Mouse (Mus musculus): Measurements from ENCODE around the gene Knstrn.

Knstrn gene

DNA sequence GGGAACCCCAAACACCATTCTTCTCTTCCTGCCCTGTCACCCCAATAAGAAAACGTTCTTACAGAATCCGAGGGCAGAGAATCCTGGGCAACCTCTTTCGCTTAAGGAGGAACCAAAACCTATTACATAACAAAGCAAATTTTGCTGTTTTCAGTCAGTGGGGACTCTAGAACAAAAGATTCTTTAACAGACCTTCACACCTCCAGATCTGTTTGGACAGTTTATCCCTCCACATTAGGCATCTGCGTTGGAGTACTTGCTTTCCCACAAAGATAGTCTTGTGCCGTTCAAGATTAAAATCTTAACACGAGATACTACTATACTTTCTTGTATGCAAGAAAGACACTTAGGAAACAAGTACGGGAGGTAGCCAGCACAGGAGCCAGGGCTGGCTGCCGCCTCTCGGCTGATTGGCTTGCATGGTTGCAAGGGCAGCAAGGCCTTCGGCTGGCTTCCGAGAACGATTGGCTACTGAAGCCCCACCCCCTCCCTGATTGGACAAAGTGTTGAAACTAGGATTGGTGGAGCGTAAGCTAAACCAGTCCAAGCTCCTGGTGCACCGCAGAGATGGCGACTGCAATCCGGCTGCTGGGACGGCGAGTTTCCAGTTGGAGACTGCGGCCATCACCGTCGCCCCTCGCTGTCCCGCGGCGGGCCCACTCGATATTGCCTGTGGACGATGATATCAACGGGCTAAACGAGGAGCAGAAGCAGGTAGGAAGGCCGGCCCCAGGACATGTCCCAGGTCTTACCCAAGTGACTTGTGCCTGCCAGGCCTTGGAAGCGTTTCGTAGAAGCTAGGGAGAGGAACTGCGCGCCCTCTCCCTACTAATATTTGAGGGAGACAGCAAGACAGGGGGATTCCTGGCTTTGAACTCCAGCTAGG, 47.9 kb downstream of the Knstrn start, which contains the start of gene Ivd:
Gene Ivd, plus strand, starts transcription at position 501 of the 886 bp plus-strand sequence.
- peak; percentile 90 for DNase-seq (ENCODE audit: low spot score)

DNA sequence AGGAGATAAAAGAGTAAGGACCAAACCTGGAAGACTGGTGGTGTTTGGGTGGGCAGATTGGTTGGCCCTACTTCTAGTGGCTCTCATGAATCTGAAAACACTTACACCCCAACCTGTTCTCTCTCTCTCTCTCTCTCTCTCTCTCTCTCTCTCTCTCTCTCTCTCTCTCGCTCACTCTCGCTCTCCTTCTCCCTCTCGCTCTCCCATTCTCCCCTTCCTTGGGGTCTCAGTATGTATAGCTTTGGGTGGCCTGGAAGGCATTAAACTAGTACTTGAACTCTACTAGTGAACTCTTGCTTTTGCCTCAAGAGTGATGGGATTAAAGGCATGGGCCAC, 48.5 kb downstream of the Knstrn start:
- no peak for DNase-seq (ENCODE audit: low spot score)

DNA sequence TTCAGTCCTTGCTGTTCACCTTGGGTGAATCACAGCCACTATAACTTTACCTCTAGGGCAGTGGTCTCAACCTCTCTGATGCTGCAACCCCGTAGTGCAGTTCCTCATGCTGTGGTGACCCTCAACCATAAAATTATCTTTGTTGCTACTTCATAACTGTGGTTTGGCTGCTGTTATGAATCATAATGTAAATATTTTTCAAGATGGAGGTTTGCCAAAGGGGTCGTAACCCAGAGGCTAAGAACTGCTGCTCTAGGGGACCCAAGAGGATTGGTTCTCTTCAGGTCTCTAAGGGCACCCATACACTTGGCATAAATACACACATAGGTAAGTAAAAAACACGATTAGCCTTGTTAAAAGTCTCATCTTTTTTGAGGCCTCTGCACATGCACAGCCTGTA, 56.8 kb downstream of the Knstrn start:
- no peak for DNase-seq (ENCODE audit: low spot score)

GRCm38 (mm10) chr2:118871032-118871431, 57.2 kb downstream of the Knstrn start:
- no peak for DNase-seq (ENCODE audit: low spot score)

- DNase-seq (ENCODE audit: low spot score): no peak
Measured at GRCm38 (mm10) chr2:118873018-118873417, 59.2 kb downstream of the Knstrn start.

DNA sequence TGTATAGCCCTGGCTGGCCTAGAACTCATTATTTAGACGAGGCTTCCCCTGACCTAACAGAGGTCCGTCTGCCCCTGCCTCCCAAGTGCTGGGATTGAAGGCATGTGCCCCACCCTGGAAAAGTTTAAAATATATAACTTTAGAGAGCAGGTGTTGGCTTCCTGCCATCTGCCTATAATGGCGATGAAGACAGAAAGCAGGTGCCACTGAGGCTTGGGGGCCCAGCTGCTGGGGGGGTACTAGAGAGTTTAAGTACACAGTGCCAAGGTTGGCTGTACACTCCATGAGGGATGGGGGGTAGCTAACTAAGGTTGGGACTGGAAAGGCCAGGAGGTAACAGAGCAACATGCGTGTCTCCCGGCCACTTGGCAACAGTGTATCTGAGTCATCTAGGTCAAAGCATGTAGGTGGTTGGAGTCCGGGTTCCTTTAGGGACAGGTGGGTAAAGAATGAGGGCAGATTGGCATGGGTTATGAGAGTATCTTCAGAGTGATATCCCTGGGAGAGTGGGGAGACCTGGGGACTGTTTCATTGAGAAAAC, 60.2 kb downstream of the Knstrn start:
- DNase-seq (ENCODE audit: low spot score): no peak

DNA sequence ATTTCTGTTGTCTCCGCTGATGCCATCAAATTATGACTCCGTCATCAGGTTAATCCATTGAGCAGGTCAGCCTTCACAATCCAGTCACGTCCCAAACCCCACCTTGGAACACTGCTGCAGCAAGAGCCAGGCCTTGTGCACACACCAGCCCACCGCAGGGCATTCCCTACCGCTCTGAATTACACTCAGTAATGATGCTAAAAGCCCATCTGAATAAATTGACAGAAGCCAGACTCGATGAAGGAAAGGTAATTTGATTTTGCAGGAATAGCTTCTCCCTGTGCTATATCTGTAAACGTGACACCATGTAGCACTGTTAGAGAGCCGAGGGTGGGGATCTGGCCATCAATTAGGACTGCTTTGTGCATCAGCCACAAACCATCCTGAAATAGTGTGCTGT, 61.5 kb downstream of the Knstrn start:
- DNase-seq (ENCODE audit: low spot score): no peak

DNA sequence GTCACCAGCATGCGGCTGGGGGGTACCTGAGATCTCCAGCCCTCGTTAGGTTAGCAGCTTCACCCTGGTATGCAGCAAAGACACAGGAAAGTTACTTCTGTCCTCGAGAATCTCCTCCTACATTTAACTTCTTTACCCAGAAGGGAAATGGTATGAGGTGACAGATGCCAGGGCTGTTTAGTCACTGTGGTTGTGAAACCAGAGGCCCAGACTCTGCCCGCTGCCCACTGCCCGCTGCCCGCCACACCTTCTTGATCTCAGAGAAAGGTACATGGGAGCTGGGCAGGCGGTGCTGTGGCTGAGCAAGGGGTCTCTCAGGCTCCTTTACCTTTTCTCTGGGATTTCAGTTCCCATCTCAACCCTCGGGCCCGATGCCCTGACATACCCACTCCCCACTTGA, 62.6 kb downstream of the Knstrn start:
- DNase-seq (ENCODE audit: low spot score): no peak

- no peak for DNase-seq (ENCODE audit: low spot score)
Measured at GRCm38 (mm10) chr2:118881019-118881418, 67.2 kb downstream of the Knstrn start.

GRCm38 (mm10) chr2:118881956-118882355, 68.2 kb downstream of the Knstrn start:
- no peak for DNase-seq (ENCODE audit: low spot score)

GRCm38 (mm10) chr2:118882840-118883679, 69.3 kb downstream of the Knstrn start:
- peak; percentile 77 for DNase-seq (ENCODE audit: low spot score)

DNA sequence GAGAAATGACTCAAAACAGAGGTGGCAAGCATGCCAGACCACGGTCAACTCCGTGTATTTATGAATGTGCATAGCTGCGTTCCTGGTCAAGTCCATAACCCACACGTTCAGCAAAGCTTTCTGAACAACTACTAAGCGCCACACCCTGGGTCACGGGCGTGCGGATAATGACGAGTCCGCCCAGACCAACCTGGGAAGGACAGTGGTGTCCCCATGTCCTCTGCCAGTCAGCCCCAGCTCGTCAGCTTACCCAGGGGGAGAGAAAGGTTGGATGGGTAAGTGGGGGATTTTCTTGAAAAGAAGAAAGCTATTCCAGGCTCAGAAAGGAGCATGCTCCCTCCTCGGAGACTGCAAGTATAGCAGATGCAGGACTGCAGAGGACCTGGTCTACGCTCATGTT, 73.6 kb downstream of the Knstrn start:
- no peak for DNase-seq (ENCODE audit: low spot score)

DNA sequence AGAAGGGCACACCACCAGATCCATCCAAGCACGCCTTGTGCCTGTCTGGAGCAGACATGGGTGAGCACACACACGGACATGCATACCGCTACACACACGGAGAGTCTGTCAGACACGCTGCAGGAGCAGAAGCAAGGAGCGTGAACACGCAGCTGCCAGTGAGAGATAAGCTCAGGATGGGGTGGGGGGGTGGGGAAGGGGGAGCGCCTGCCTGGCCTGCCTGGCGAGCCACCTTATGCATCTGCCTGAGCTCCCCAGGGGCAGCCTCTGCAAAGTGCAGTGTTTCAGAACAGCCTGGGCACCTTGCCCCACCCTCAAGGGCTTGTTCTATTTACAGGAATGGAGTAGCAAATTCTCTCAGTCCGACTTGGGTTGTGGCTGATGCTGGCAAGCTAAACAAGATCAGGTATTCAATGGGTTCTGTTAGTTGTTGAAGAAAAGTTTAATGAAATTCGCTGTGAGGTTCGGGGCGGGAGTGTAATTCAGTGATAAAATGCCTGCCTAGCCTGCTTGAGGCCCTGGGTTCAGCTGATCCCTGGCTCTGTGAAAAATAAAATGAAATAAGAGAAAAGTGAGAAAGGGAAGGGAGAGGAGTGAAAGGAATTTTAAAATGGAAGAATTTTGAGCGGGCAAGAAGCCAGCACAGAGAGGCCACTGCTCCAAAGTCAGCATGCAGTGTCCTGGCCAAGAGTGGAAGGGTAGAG, 74.2 kb downstream of the Knstrn start:
- no peak for DNase-seq (ENCODE audit: low spot score)

- no peak for DNase-seq (ENCODE audit: low spot score)
Measured at GRCm38 (mm10) chr2:118891173-118891572, 77.4 kb downstream of the Knstrn start.

GRCm38 (mm10) chr2:118895990-118896913, 82.4 kb downstream of the Knstrn start:
- peak; percentile 51 for DNase-seq (ENCODE audit: low spot score)

- DNase-seq (ENCODE audit: low spot score): peak; percentile 23
Measured at GRCm38 (mm10) chr2:118896914-118897291, 83.1 kb downstream of the Knstrn start.

- no peak for DNase-seq (ENCODE audit: low spot score)
Measured at GRCm38 (mm10) chr2:118897392-118897791, 83.6 kb downstream of the Knstrn start.

DNA sequence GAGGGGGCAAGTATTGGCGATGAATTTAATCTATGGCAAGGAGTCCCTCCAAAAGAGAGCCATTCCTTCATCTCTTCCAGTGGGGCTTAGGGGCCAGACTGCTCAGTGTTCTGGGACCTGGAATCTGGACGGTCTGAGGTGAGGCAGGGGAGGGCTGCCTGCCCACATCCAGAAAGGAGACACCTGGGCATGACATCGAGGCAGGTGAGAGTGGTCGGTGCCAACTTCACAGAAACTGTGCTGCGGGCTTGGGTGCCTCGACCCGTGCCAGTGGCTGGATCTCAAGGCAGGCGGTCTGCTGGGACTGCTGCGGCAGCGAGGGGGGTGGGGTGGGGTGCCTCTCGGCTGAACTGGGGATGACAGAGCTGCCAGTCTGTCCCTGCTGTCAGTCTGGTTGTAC, 84.0 kb downstream of the Knstrn start:
- DNase-seq (ENCODE audit: low spot score): no peak

DNA sequence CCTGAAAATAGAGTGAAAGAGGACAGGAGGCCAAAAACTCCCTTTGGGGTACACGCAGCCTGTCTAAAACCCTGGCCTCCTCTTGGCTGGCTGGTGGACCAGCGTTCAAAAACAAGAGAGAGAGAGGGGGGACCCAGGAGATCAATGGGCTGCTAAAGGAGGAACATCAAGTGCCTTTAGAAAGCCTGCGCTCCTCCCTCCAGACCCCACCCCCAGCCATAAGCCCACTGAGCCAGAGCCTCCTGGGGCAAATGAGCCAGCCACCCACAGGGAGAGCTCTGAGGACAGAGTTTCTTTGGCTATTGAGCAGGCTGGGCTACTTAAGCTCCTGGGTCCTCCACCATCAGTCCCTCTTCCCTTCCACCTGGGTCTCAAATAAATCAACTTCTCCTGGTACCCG, 85.0 kb downstream of the Knstrn start:
- no peak for DNase-seq (ENCODE audit: low spot score)

GRCm38 (mm10) chr2:118899306-118899705, 85.5 kb downstream of the Knstrn start:
- no peak for DNase-seq (ENCODE audit: low spot score)
